Mouse (Mus musculus) frontal cortex, postnatal 25 days (tissue): ENCODE results near the gene Gm17455.

Experiments
- DNase-seq, 2 experiments: peaks; one replicate each; pipeline ENCODE4 v3.0.0; 2022; ENCODE audit warnings: low spot score in 2 of 2

Gene Gm17455

GRCm38 (mm10) chr10:60419624-60420023 lies 20.1 kb downstream of the Gm17455 start:
- DNase-seq: no peak

- no peak for DNase-seq
Measured at GRCm38 (mm10) chr10:60422756-60423155, 23.2 kb downstream of the Gm17455 start.

- DNase-seq: no peak
Measured at GRCm38 (mm10) chr10:60430001-60430400, 30.5 kb downstream of the Gm17455 start.

- no peak for DNase-seq
Measured at GRCm38 (mm10) chr10:60430591-60430990, 31.1 kb downstream of the Gm17455 start.

GRCm38 (mm10) chr10:60432679-60433078 lies 33.2 kb downstream of the Gm17455 start:
- no peak for DNase-seq

- DNase-seq: no peak
Measured at GRCm38 (mm10) chr10:60442321-60442720, 42.8 kb downstream of the Gm17455 start.

- no peak for DNase-seq
Measured at GRCm38 (mm10) chr10:60443078-60443477, 43.6 kb downstream of the Gm17455 start.

GRCm38 (mm10) chr10:60445031-60445593 lies 45.6 kb downstream of the Gm17455 start:
- no peak for DNase-seq

GRCm38 (mm10) chr10:60447186-60447585 lies 47.7 kb downstream of the Gm17455 start:
- DNase-seq: no peak
